Mouse (Mus musculus) thymus, adult 2 months (tissue): Measurements from ENCODE around the gene Ptpdc1.

ENCODE experiments used
- CTCF ChIP-seq: fragments of 200-500 bp; IDR thresholded peaks from 2 replicates; pipeline ENCODE4 v1.5.1; 2012; ENCODE audit warnings: mild to moderate bottlenecking, control low read depth, low read length, moderate library complexity, borderline replicate concordance; ENCODE audit not compliant: control insufficient read depth, poor library complexity, insufficient read depth; ENCODE audit errors: extremely low read depth
- POLR2A ChIP-seq: fragments of 200-500 bp; IDR thresholded peaks from 2 replicates; pipeline ENCODE4 v1.6.1; 2012; ENCODE audit warnings: mild to moderate bottlenecking, low read length, control low read depth, moderate library complexity; ENCODE audit not compliant: control insufficient read depth, poor library complexity, insufficient read depth; ENCODE audit errors: extremely low read depth

DNA sequence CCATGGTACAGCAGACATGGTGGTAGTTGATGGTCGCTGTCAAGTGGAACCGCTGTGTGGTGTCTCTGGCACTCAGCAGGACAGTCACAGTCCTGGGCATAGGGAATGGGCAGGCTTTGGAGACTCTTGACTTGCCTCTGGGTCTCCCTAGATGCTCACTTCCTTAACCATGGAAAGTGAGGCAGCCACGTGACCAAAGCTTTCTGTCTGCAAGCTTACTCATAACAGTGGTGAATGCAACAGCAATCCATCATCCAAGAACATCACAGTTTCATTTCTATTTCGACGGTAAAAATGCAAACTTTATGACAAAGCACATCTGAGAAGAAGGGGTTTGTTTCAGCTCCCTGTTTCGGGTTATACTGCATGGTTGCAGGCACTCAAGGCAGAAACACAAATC lies 17.6 kb upstream of the Ptpdc1 start:
- TF ChIP-seq CTCF (no peak), POLR2A (no peak)
